Mouse (Mus musculus): ENCODE results near the gene Ppp6r3. TPM values are rescaled to one million over a fixed set of nuclear protein-coding genes. Genes with fewer than 3 reads are reported as not detected.
"Not testable (repeated sequence)": the region's sequence is repeated elsewhere in the genome, so short reads cannot be mapped to it uniquely, and the experiment has no call there.

Gene Ppp6r3
- 10 to 100 TPM; 71.8 to 91.5 (median 85.1) TPM for total RNA-seq (2022)

DNA sequence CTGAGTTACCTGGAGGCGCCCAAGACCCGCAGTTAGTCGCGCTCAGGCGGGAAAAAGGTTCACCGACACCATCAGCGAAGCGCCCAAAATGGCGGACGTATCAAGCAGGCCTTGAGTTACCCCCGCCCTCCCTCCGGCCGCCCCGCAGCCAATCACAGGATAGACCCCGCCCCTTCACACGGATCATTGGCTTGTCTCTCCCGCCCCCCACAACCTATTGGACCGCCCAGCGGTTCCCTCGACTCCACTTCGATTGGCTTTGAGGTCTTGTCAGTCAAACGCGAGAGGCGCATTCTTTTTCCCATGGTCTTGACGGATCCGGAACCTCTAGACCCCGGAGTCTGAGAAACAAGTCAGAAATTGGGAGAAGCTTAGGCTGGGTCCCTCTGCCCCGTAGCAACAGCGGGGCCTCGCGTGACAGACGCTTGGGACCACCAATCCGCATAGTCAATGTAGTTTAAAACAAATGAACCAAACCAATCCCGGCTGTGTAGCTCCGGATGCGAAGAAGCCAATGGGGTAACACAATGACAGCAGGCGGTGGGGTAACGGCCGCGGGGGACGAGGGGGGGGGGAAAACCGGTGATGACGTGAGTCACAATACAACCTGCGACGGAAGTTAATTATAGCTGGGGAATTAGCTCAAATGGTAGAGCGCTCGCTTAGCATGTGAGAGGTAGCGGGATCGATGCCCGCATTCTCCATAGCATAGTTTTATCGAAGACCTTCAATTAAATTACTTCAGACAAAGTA is at the start of gene Ppp6r3:
Ppp6r3 (minus strand) TSS at position 118 of the 753 bp plus-strand sequence.
- peak; percentile 98 to 99 for DNase-seq (ENCODE audit: low spot score in 2 of 2)

DNA sequence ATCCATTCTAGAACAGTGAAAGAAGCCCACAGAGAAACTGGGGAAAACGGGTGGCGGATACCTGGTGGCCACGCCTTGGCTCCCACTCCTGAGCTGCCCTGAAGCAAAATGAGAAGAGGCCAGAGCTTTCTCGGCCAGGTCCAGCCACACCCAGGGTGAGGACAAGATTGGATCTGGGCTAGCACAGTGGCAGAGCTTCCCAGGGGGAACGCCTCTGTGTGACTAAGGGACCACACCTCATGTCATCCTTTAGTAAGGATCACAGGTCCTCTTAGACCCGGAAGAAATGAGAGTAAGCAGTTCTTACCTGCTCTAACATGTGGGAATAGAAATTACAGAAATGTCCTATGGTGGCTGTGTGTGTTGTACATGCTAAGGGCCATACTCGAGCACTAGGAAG is 49.6 kb upstream of the Ppp6r3 start:
- DNase-seq (ENCODE audit: low spot score in 2 of 2) = no peak

DNA sequence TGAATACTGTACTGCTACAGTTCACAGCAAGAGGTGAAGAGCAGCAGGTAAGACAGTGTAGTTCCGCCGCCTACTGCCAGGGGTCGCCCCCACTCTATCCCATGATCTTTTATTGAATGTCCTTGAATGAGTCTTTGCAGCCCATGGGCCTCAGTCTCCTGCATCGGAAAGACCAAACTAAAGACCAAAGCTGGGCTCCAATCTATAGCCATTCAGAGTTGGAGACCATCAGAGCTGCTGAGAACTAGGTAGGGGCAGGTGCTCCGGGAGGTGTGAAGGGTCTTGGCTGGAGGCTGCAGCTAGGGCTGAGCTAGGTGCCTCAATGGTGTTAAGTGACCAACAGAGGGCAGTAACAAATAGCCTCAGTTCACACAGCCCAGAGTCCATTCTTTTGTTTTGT is 48.3 kb upstream of the Ppp6r3 start:
- DNase-seq (ENCODE audit: low spot score in 2 of 2) = peak in 1 of 2 experiments; percentile 28

DNA sequence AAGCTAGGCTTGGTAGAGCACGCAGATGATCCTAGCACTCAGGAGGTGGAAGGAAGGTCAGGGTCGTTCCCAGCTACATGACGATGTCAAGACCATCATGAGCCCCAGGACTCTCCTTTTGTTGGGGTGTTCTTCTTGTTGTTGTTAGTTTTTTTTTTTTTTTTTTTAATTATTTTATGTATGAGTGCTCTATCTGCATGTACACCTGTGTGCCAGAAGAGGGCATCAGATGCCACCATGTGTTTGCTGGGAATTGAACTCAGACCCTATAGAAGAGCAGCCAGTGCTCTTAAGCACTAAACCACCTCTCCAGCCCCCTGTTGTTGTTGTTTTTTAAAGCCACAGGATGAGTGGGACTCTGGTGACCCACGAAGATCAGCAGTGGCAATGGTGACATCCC is 47.7 kb upstream of the Ppp6r3 start:
- DNase-seq (ENCODE audit: low spot score in 2 of 2) = no peak

DNA sequence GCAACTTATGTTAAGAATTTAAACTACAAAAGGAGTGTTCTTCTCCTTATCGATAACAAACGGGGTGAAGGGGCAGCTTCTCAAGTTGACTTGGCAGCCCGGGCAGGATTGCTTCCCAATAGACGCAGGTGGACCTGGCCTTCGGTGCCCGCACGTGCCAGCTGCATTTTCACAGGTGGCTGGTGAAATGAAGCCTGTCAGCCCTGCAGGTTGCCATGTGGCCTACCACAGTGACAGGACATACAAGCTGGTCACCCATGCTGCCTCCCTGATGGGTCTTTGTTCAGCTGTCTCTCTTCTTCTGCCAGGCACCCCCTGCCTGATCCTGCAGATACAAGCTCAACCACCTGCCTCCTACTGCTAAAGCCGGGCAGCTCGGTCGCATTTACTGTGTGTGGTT is 45.3 kb upstream of the Ppp6r3 start:
- no peak for DNase-seq (ENCODE audit: low spot score in 2 of 2)

DNA sequence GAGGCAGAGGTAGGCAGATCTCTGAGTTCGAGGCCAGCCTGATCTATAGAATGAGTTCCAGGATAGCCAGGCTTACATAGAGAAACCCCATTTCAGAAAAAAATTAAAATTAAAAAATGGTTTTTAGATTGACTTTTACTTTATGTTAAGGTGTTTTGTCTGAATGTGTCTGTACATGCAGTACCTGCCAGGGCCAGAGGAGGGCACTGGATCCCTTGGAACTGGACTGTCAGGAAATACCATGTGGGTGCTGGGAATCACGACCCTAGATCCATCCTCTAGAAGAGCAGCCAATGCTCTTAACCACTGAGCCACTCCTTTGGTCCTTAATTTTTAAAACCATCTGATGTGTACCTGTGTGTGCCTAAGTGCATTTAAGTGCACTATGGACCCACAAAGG is 43.8 kb upstream of the Ppp6r3 start:
- no peak for DNase-seq (ENCODE audit: low spot score in 2 of 2)

DNA sequence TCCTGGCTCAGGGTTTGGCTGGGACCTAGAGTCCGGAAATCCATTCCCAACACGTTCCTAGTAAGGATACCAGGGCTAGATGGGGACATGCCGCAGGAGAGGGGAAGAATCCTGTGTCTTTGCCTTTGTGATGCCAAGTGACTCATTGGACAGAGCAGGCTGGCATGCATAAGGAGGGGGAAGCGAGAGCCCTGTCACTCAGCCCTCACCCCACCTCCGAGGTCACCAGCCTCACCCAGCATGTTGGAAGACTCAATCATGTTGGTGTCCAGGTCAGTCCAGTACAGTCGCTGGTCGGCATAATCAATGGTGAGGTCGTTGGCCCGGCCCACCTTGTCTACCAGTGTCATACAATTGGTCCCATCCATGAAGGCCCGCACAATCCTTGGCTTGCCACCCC is 38.4 kb upstream of the Ppp6r3 start:
- no peak for DNase-seq (ENCODE audit: low spot score in 2 of 2)

DNA sequence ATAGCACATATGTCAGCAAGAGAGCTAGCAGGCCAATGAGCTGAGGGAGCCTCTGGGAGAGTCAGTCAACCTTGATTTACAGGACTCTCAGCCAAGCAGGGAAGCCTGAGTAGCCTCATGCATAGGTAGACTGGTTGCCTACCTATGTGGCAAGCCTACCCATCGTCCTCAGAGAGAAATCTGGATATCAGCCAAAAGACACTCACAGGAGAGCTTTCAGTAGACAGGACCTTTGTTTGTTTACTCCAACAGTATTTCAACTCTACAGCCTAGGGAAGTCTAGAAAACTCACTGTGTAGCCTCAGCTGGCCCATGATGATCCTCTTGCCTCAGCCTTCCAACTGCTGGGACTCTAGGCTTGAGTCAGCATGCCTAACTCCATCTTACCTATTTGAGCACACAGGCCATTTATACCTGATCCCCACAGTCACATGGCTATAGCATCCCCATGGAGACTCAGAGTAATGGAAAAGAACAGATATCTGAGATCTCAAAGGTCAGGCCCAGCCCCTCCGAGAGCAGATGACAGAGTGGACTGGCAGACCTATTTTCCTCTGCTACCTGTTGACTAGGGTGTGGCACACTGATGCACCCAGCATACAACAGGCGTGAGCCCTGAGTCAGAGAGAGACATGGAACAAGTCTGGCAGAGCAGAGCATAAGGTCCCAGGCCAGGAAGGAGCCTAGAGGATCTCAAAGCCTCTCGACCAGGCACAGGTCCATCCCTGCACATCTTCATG is 37.2 kb upstream of the Ppp6r3 start:
- no peak for DNase-seq (ENCODE audit: low spot score in 2 of 2)

DNA sequence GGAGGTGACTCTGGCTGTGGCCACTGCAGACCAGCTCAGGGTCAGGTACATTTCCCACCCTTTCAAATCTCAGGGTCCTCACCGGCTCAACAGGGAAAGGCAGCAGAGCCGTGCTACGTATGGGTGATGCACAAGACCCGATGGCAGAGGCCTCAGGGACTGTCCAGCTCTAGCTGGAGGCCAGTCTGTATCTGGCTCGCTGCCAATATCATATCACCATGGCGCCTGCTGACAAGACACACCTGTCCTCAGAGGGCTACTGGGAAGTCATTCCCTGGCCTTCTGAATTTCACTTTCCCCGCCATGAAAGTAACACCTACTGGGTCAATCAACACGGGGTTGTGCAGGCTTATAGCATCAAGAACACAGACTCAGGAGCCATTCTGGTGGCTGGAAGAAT is 36.2 kb upstream of the Ppp6r3 start:
- no peak for DNase-seq (ENCODE audit: low spot score in 2 of 2)

DNA sequence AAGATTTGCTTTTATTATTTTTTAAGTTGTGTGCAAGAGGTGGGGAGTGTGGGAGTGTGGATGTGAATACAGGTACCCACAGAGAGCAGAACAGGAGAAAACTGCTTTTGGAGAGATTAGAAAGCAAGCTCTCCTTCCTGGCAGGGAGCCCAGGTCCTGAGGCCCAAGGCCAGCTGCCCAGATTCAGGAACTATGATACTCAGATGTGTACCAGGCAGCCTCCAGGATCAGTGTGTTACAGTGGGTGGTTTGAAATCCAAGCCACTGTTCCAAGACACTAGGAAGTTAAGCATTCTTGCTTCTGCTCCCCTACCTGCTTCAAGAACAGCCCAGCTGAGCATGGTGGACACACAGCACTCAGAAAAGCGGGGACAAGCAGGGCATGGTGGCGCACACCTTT is 35.3 kb upstream of the Ppp6r3 start:
- no peak for DNase-seq (ENCODE audit: low spot score in 2 of 2)

DNA sequence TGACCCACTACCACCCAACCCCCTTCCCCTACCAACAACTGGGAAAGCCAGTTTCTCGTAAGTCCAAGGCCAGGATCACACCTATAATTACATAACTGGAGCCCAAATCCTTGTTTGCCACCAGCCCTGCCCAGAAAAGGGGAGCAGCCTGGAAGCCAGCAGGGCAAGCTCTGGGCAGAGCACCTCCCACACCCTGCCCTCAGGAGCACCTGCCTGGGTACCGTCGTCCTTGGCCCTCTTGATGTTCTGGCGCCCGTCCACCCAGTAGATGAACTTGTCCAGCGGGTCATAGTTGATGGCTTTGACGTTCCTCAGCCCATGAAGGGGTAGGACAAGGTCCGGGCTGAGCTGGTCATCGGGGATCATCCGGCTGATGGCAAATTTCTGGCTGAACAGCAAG is 34.3 kb upstream of the Ppp6r3 start:
- no peak for DNase-seq (ENCODE audit: low spot score in 2 of 2)

DNA sequence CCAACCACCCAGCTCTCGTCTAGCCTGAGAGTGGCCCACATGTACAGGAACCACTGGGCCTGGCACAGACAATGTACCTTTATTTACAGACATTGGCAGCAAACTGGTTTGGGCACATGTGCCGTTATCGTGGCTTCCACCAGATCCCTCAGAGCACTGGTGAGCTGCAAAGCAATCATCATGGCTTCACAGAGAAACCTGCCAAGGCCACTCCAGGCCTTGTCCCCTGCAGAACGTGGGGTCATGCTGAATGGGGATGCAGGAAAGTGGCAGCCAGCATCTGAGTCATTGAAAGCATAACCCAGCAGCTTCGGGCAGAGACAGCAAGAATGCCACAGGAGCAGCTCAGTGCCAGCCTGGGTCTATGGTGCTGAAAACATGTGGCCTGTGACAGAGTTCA is 18.8 kb upstream of the Ppp6r3 start:
- DNase-seq (ENCODE audit: low spot score in 2 of 2) = no peak

DNA sequence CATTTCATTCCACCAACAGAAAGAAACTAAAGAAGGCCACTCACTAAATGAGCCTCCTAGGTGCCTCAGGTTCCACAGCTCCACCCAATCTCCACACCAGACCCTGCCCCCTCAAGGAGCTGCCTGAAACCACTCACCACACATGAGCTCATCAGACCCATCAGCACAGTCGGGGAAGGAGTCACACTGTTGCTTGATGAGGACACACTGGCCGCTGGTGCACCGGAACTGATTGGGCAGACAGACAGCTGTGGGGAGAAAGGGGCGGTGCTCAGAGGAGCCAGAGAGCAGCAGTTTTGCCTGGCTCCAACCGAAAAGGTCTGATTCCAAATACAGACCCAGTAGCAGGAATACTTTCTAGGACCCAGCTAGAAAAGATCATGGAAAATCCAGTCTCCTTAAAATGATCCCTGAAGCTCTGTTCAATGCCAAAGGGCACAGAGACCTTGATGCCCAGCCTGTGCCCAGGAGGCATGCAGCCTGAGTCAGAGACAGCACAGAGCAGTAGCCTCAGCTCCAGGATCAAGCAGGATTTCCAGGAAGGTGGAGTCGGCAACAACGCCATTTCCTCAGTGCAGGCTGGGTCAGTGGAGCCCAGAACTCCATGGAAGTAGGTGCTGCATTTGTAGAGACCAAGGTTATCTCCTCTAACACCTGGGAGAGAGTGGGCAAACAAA is 18.0 kb upstream of the Ppp6r3 start:
- DNase-seq (ENCODE audit: low spot score in 2 of 2) = no peak

DNA sequence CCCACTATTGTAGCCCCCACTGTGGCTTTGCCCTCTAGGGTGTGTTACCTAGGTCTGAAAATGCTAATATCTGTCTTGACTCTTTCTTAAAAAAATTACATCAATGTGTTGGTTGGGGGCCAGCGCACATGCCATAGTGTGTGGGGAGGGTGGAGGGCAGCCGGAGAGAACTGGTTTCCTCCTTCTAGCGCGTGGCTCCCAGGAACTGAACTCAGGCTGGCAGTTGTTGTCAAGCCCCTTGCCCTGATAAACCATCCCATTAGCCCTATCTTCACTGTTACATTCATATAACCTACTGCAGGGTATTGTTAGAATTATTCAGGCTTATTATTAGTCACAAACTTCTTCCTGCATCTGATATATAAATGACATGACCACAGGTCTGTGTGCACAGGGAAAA is 14.4 kb upstream of the Ppp6r3 start:
- no peak for DNase-seq (ENCODE audit: low spot score in 2 of 2)

DNA sequence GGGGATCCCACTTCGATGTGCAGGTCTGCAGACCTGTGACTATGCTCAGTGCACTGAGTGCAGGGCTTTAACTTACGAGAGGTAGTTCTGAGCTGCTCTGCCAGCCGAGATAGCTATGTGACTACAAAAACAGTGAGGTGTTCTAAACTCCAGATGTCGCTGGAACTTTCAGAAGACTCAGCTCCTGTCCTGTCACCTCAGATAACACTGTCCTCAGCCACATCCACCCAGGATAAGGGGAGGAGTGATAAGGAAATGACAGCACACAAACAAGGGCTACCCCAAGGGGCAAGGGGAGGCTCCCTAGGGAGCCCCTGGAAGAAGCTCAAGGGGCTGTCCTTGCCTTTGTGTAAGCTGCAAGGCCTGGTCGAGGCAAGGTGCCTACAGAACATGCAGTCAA is 14.0 kb upstream of the Ppp6r3 start:
- no peak for DNase-seq (ENCODE audit: low spot score in 2 of 2)

DNA sequence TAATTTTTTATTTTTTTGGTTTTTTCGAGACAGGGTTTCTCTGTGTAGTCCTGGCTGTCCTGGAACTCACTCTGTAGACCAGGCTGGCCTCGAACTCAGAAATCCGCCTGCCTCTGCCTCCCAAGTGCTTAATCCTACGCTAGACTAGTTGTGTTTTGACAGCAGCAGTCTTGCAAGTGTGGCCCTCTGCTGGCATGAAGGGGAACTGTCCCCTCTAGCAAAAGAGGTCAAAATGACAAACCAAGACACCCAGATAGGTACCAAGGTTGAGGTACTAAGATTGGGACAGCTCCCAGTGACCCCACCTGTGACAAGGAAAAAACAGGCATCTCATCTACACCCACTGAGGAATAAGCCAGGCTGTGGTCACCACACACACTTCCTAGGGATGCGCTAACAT is 12.2 kb upstream of the Ppp6r3 start:
- DNase-seq (ENCODE audit: low spot score in 2 of 2) = not testable (repeated sequence)

DNA sequence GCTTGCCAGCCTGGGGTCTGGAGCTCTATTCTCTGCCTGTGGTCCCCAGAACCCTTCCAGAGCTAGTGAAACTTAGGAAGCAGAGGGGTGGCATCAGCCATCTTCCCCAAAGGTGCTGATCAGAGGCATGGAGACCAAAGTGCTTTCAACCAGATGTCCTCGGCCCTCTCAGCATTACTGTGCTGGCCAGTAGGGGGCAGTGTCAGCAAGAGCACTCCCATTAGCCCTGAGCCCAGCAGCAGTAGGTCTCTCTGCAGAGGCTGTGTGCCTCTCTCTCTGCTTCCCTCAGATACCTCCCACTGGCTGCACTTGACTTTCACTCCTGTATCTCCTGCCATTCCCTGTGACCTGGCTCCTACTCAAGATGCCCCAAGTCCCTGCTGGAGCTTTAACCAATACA is 11.0 kb upstream of the Ppp6r3 start:
- DNase-seq (ENCODE audit: low spot score in 2 of 2) = peak in 1 of 2 experiments; percentile 52

DNA sequence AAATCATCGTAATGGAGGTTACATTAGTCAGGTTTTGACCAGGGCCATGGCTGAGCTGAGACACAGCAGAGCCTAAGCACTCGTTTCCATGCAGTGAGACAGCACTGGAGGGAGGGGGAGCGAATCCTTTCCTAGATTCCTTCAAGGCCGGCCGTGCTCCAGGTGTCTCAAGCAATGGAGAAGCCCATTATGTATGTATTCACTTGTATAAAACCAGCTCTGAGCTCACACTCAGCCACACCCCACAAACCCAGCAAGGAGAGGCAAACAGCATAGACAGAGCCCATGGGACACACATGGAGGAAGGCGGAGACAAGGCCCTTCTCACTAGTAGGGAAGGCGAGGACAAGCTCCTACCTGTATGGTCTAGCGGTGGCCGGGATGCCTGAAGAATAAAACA is 10.5 kb upstream of the Ppp6r3 start:
- no peak for DNase-seq (ENCODE audit: low spot score in 2 of 2)

DNA sequence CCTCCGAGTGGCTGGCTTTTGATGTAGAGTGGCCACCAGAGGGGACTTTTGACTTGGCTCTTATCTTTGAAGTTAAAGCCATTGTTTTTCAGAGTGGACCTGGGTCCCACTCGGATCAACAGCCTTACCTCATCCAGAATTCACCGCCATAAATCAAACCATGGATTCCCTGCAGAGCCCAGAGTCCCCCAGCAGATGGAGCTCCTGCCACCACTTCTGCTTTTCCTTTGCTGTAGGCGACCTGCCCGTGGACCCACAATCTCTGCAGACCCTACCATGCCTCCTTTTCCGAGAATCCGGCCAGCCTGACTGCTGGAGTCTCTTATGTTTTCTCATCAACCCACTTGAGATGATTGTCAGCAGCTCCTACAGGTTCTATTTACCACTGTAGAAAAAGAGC is 5.8 kb upstream of the Ppp6r3 start:
- peak; percentile 44 to 69 for DNase-seq (ENCODE audit: low spot score in 2 of 2)

DNA sequence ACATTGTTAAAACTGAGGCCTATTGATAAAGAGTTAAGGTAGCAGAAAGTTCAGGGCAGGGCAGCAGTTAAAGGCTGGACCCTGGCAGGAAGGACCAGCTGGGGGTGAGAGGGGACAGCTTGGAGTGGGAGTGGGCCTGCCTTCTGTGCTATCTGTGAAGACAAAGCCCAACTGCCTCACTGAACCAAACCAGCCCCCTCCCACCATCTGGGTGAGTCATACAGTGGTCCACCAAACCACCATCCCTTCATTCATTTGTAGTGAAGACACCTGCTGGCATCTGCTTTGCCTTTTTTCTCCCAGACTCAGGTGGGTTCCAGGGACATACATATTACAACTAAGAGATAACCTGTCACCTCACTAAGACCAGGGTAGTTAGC is 2.4 kb upstream of the Ppp6r3 start:
- DNase-seq (ENCODE audit: low spot score in 2 of 2) = no peak

DNA sequence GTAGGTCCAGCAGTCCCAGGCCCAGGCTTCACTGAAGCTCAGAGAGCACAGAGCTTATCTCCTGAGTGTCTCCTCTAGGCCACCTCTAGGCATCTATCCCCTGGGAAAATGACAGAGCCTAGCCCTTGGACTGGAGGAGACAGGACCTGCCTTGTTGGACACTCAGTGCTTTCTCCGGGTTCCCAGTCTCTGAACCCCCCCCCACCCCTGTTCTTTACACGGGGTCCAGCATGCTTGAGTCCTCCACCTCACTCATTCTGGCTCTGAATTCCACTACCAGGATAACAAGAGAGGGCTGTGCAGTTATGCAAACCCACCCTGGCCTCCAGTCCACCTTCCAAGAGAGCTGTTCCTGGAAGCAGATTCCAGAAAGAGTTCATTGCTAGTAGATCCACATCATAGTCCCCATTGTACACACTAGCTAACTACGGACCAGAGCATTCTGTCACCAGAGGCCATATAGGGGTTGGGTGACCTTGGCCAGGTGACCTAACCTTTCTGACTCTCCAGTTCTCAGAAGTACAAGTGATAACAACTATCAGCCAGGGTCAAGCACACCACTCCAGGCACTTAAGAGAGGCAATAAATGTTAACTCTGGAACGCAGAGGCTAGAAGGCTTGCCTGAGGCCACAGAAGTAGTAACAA is 1.8 kb upstream of the Ppp6r3 start:
- DNase-seq (ENCODE audit: low spot score in 2 of 2) = no peak

Data from layer of hippocampus, adult 8-10 months (tissue).